Mouse (Mus musculus): Measurements from ENCODE around the gene 4930579F01Rik.

- TF ChIP-seq POLR2A (IDR thresholded peaks at IDR 0.05; ENCODE audit: extremely low read depth, insufficient read depth, low read length), result no peak
- TF ChIP-seq CTCF (IDR thresholded peaks at IDR 0.05; ENCODE audit: extremely low read depth, insufficient read depth, low read length), result no peak
Observed at GRCm38 (mm10) chr3:138156651-138157050, 37.0 kb downstream of the 4930579F01Rik start.

Measured in cortical plate, adult 2 months (tissue).